ENCODE assay signal across 11 mouse cellular contexts in the genomic region with DNA sequence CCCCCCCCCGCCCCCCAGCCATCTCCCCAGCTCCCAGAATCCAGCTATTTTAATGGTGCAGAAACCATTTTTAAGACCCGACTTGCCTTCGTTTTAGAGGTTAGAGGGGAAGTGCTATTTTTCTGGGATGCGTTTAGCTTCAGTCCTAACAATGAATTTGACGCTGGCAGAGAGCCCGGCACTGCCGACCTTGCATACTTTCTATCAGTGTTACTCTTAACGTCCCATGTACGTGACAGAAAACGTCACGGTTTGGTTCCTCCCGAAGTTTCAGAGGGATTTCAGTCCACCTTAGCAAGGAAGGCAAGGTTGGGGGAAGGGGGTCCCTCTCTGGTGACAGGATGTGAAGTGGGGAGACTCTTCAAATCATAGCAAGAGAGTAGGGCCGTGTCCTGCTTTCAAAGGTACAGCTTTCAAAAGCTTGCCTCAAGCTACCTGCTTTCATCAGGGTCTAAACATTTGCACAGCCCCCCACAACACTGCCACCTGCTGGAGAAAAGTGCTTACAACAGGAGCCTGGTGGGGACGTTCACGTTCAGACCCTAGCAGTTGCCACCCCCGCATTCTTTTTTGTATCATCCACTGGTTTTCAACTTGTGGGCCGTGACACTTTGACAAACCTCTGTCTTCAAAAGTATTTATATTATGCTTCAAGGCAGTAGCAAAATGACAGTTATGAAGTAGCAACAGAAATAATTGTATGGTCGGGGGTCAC.
DNase-seq lines count a peak whose midpoint lies in the region; ATAC-seq and TF ChIP-seq lines count a peak whose summit lies in the region.
"Had no signal": no experiment of that assay in that cellular context is flagged by ENCODE, and none has a peak within 500 bp of the region (broad histone marks: within the 10 kb centered on the region; RNA-seq: fewer than 3 reads in every experiment).

No protein-coding gene starts in this region.

- H3K27me3 ChIP-seq in intestine, postnatal 0 days (replicated peaks; ENCODE audit: control insufficient read depth, insufficient read depth, low read length): no peaks in the 10 kb centered on the region
- no peaks in the 10 kb centered on the region for H3K27me3 ChIP-seq in intestine, embryonic 15.5 days (replicated peaks)
- H3K27me3 ChIP-seq in thymus, adult 2 months (ENCODE audit: control insufficient read depth, insufficient read depth, low read length): no peaks in the 10 kb centered on the region
- H3K27me3 ChIP-seq: liver, embryonic 15.5 days; midbrain, embryonic 12.5 days had no signal

- TF ChIP-seq CTCF in intestine, postnatal 0 days (IDR thresholded peaks at IDR 0.05; ENCODE audit: low read depth): peak; percentile 48
- 0 out of 2 replicates have a peak, but pooled peaks have one; percentile 30 for TF ChIP-seq CTCF in thymus, adult 2 months (IDR thresholded peaks at IDR 0.05; ENCODE audit: borderline replicate concordance, control insufficient read depth, extremely low read depth, insufficient read depth, low read length, poor library complexity)

- TF ChIP-seq POLR2A in thymus, adult 2 months (IDR thresholded peaks at IDR 0.05; ENCODE audit: control insufficient read depth, extremely low read depth, insufficient read depth, low read length, poor library complexity): no peak

- DNase-seq in thymus, adult 2 months: peak; percentile 8
- no peak for DNase-seq in thymus, postnatal 0 days (ENCODE audit: low spot score)
- peak; percentile 63 to 74 for DNase-seq in adrenal gland, postnatal 36 days
- DNase-seq in thymus, postnatal 4 days: peak; percentile 47
- no peak for DNase-seq in frontal cortex, postnatal 25 days (ENCODE audit: low spot score in 2 of 2)

- no peaks in the 10 kb centered on the region for H3K9me3 ChIP-seq in intestine, postnatal 0 days (ENCODE audit: control insufficient read depth)
- H3K9me3 ChIP-seq in intestine, embryonic 15.5 days: no peaks in the 10 kb centered on the region
- H3K9me3 ChIP-seq: G1E; liver, embryonic 15.5 days; midbrain, embryonic 12.5 days had no signal

- H3K36me3 ChIP-seq in intestine, postnatal 0 days (ENCODE audit: control insufficient read depth, insufficient read depth): no peaks in the 10 kb centered on the region
- no peaks in the 10 kb centered on the region for H3K36me3 ChIP-seq in intestine, embryonic 15.5 days
- H3K36me3 ChIP-seq in thymus, adult 2 months (ENCODE audit: control insufficient read depth, insufficient read depth, low read length): no peaks in the 10 kb centered on the region
- H3K36me3 ChIP-seq: G1E; liver, embryonic 15.5 days; midbrain, embryonic 12.5 days had no signal

- H3K4me1 ChIP-seq in intestine, postnatal 0 days (replicated peaks; ENCODE audit: control insufficient read depth, insufficient read depth, low read length): 0 out of 2 replicates have a peak, but pooled peaks cover 3% of the 10 kb centered on the region
- H3K4me1 ChIP-seq in intestine, embryonic 15.5 days (replicated peaks): 0 out of 2 replicates have a peak, but pooled peaks cover 3% of the 10 kb centered on the region
- peaks cover under 1% of the 10 kb centered on the region; the same call in 1 of the 2 replicates for H3K4me1 ChIP-seq in thymus, adult 2 months (replicated peaks; ENCODE audit: control insufficient read depth, insufficient read depth, low read length)
- H3K4me1 ChIP-seq: liver, embryonic 15.5 days; midbrain, embryonic 12.5 days had no signal

- no peak overlapping the region for H3K4me2 ChIP-seq in intestine, postnatal 0 days (replicated peaks; ENCODE audit: low read depth)
- H3K4me2 ChIP-seq in intestine, embryonic 15.5 days (replicated peaks): no peak overlapping the region
- H3K4me2 ChIP-seq: liver, embryonic 15.5 days; midbrain, embryonic 12.5 days had no signal

- H3K27ac ChIP-seq in intestine, postnatal 0 days (ENCODE audit: low read depth, low read length): no peak overlapping the region
- no peak overlapping the region for H3K27ac ChIP-seq in intestine, embryonic 15.5 days
- no peak overlapping the region for H3K27ac ChIP-seq in thymus, adult 2 months (ENCODE audit: control insufficient read depth, insufficient read depth, low read length)
- H3K27ac ChIP-seq: liver, embryonic 15.5 days; midbrain, embryonic 12.5 days had no signal

- no peak overlapping the region for H3K9ac ChIP-seq in intestine, postnatal 0 days (ENCODE audit: low read depth, low read length)
- no peak overlapping the region for H3K9ac ChIP-seq in intestine, embryonic 15.5 days
- H3K9ac ChIP-seq: liver, embryonic 15.5 days; midbrain, embryonic 12.5 days had no signal

- no peak overlapping the region for H3K4me3 ChIP-seq in intestine, postnatal 0 days (ENCODE audit: low read depth, low read length)
- H3K4me3 ChIP-seq in intestine, embryonic 15.5 days (replicated peaks): no peak overlapping the region
- H3K4me3 ChIP-seq in thymus, adult 2 months (ENCODE audit: control insufficient read depth, insufficient read depth, low read length): no peak overlapping the region
- H3K4me3 ChIP-seq: liver, embryonic 15.5 days; midbrain, embryonic 12.5 days had no signal

- no peak for ATAC-seq in intestine, postnatal 0 days
- no peak for ATAC-seq in intestine, embryonic 15.5 days
- ATAC-seq in megakaryocyte, adult 5-6 weeks (ENCODE audit: poor library complexity, severe bottlenecking): no peak

- 91% methylated on average over 18 of the region's 18 CpGs for WGBS in intestine, postnatal 0 days
- 85% methylated on average over 18 of the region's 18 CpGs for WGBS in intestine, embryonic 15.5 days
- 92% methylated on average over 18 of the region's 18 CpGs for WGBS in thymus, adult 2 months

Comparison
In these comparisons a context has a peak if more than half of its experiments do, and no peak if none do; other contexts are left out.
1. DNase-seq: peak in thymus, adult 2 months (single experiment), adrenal gland, postnatal 36 days (2 of 2) and thymus, postnatal 4 days (single experiment); none in thymus, postnatal 0 days (single experiment) and frontal cortex, postnatal 25 days (0 of 2).